Mouse (Mus musculus): ENCODE measurements around the gene Gfm1.

- peak; percentile 93 for TF ChIP-seq CTCF (IDR thresholded peaks at IDR 0.05)
- no peak for TF ChIP-seq EP300 (IDR thresholded peaks at IDR 0.05)
These were observed at the start of gene Gfm1 for GRCm38 (mm10) chr3:67429999-67430380.
